In the genomic region with DNA sequence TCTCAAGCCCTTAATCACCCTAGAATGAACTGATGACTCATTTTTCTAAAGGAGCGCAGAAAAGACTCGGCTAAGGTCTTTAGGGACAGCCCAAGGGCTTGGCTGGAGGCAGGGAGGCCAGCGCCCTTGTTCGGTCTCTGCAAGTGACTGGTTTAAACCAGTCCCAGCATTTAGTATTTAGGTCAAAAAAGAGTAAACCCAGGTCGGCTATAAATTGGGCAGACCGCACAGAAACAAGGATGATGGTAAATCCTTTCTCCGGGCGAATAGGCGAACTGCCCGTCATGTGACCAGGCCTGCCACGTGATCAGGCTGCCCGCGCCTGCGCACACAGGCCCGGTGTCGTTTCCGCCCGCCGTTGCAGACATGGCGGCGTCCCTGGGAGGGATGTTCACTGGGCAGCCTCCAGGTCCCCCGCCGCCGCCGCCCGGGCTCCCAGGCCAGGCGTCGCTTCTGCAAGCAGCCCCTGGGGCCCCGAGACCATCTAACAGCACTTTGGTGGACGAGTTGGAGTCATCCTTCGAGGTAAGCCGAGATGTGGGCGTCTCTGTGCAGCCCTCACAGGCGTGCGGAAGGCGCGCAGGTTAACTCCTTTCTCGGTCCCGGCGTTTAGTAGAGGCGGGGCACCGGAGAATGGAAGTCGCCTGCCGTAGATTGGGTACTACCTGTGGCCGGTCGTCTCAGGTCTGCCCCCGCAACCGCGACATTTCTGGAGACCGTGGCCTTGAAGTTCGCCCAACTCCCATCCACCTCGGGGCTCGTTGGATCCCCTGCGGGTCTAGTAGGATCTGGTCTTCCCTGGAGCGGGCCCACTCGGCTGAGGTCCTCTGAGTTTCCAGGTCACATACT, we compare ENCODE assay signal across 8 mouse cellular contexts. TPM values are rescaled to one million over a fixed set of nuclear protein-coding genes. Genes with fewer than 3 reads are reported as not detected.
DNase-seq lines count a peak whose midpoint lies in the region; ATAC-seq and TF ChIP-seq lines count a peak whose summit lies in the region.

A gene (plus strand): TSS at position 270 of the 849 bp plus-strand sequence.

- H3K9ac ChIP-seq in hindbrain, postnatal 0 days (replicated peaks; ENCODE audit: low read length), result peak within 1 kb of the TSS; percentile 86

- H3K4me1 ChIP-seq in hindbrain, postnatal 0 days (ENCODE audit: insufficient read depth, low read length), result peaks cover 8% of the 10 kb centered on the region

- no peaks in the 10 kb centered on the region for H3K27me3 ChIP-seq in hindbrain, postnatal 0 days (ENCODE audit: insufficient read depth, low read length)

- DNase-seq in WW6 (ENCODE audit: low read depth, low spot score), result peak; percentile 70
- DNase-seq in cerebellum, postnatal 4 days (ENCODE audit: low spot score in 2 of 2), result peak; percentile 92 to 96
- DNase-seq in gastrocnemius, adult 2 months, result peak; percentile 97
- DNase-seq in hindbrain, postnatal 0 days (ENCODE audit: low spot score), result peak; percentile 95
- DNase-seq in left cerebral cortex, adult 2 months (ENCODE audit: extremely low spot score in 1 of 2, low spot score in 2 of 2), result peak; percentile 93 to 95
- DNase-seq in right cerebral cortex, adult 2 months (ENCODE audit: low spot score in 2 of 2), result peak; percentile 95 to 96
- DNase-seq in urinary bladder, postnatal 14 days (ENCODE audit: low spot score), result peak; percentile 96

- no peak for TF ChIP-seq CTCF in gastrocnemius, adult 2 months (IDR thresholded peaks at IDR 0.05)
- 0 out of 2 replicates have a peak, but pooled peaks have one; percentile 9 for TF ChIP-seq CTCF in hindbrain, postnatal 0 days (IDR thresholded peaks at IDR 0.05; ENCODE audit: low read depth)
- no peak; the same call in 1 of the 2 replicates for TF ChIP-seq CTCF in left cerebral cortex, adult 2 months (IDR thresholded peaks at IDR 0.05)

- WGBS in hindbrain, postnatal 0 days, result 1% methylated on average over 56 of the region's 56 CpGs

- peaks cover 4% of the 10 kb centered on the region for H3K36me3 ChIP-seq in hindbrain, postnatal 0 days (ENCODE audit: insufficient read depth, low read length)

- peak within 1 kb of the TSS; percentile 88 for H3K27ac ChIP-seq in gastrocnemius, adult 2 months
- peak within 1 kb of the TSS; percentile 80 for H3K27ac ChIP-seq in hindbrain, postnatal 0 days
- H3K27ac ChIP-seq in left cerebral cortex, adult 2 months, result peak within 1 kb of the TSS; percentile 96

- H3K4me2 ChIP-seq in hindbrain, postnatal 0 days (ENCODE audit: low read depth, low read length), result peak within 1 kb of the TSS; percentile 95

- ATAC-seq in hindbrain, postnatal 0 days, result peak; percentile 97
- ATAC-seq in megakaryocyte, adult 5-6 weeks (ENCODE audit: poor library complexity, severe bottlenecking), result peak; percentile 96

- intact Hi-C loops in gastrocnemius, adult 2 months (cut with DNase I), result loop anchor here (1.0 to 5.0 kb wide), 2 partner anchors 27 to 147 kb away; a partner anchor contains a TSS
- intact Hi-C loops in left cerebral cortex, adult 2 months (cut with DNase I), result loop anchor here (10.0 kb wide), 1 partner anchor 335 kb away; a partner anchor contains a TSS

- H3K4me3 ChIP-seq in gastrocnemius, adult 2 months, result peak within 1 kb of the TSS; percentile 94
- H3K4me3 ChIP-seq in hindbrain, postnatal 0 days (ENCODE audit: low read length), result peak within 1 kb of the TSS; percentile 97
- peak within 1 kb of the TSS; percentile 87 for H3K4me3 ChIP-seq in left cerebral cortex, adult 2 months

- no peaks in the 10 kb centered on the region for H3K9me3 ChIP-seq in hindbrain, postnatal 0 days (ENCODE audit: low read length)

RNA-seq across cellular contexts. Expression of the gene that starts here (rescaled TPM):
- total RNA-seq in gastrocnemius, adult 2 months (2021), result 10 to 100 TPM; 45.6 to 63.5 TPM
- 27.7 and 71.0 TPM in 2 replicates for total RNA-seq in hindbrain, postnatal 0 days (2014; rRNA removed)
- polyA plus RNA-seq in hindbrain, postnatal 0 days (2015; fragmentation: Nextera tagmentation; extraction: Ambion mirVana), result 222 and 232 TPM in 2 replicates
- total RNA-seq in left cerebral cortex, adult 2 months (2021), result 100 to 1,000 TPM; 107 to 108 TPM
- 104 and 115 TPM in 2 replicates for total RNA-seq in megakaryocyte, adult 5-6 weeks (2015)
- total RNA-seq in megakaryocyte, adult 5-6 weeks (2017), result 35.2 and 43.5 TPM in 2 replicates

Comparison
In these comparisons a context has a peak if more than half of its experiments do, and no peak if none do; other contexts are left out.
1. Peak in every context shown above with its lines: DNase-seq, ATAC-seq, H3K4me3 ChIP-seq and H3K27ac ChIP-seq.